Mouse (Mus musculus) olfactory bulb, adult 2 months (tissue): ENCODE results near the gene Aebp2.

Source experiments
- CTCF ChIP-seq: fragments of 200-500 bp; IDR thresholded peaks from 2 replicates; pipeline ENCODE4 v1.5.1; 2012; ENCODE audit warnings: low read depth, mild to moderate bottlenecking, low read length, moderate library complexity; ENCODE audit not compliant: insufficient read depth
- POLR2A ChIP-seq: fragments of 200-500 bp; IDR thresholded peaks from 2 replicates; pipeline ENCODE4 v1.6.1; 2012; ENCODE audit warnings: mild to moderate bottlenecking, low read depth, low read length, moderate library complexity; ENCODE audit not compliant: insufficient read depth

GRCm38 (mm10) chr6:140655451-140655850 is 33.0 kb downstream of the Aebp2 start:
- no peak for TF ChIP-seq CTCF
- no peak for TF ChIP-seq POLR2A
